Mouse (Mus musculus) embryonic facial prominence, embryonic 12.5 days (tissue): ENCODE data around the gene Pam. TPM values are rescaled to one million over a fixed set of nuclear protein-coding genes. Genes with fewer than 3 reads are reported as not detected.

ENCODE experiments used
- ATAC-seq: fragments of 200-750 bp; cut with Nextera tagmentation; 2 replicates; pipeline ENCODE4 v1.8.0; 2017; ENCODE audit not compliant: insufficient number of reproducible peaks, insufficient read depth, low FRiP score, low TSS enrichment
- H3K27ac ChIP-seq: fragments of 300-500 bp; sonication (generic); 2 replicates; pipeline ENCODE4 v1.5.1; 2016; ENCODE audit warnings: mild to moderate bottlenecking
- H3K27me3 ChIP-seq: fragments of 300-500 bp; sonication (generic); 2 replicates; pipeline ENCODE4 v1.6.1; 2016; ENCODE audit warnings: mild to moderate bottlenecking, moderate library complexity
- H3K36me3 ChIP-seq: fragments of 300-500 bp; sonication (generic); 2 replicates; pipeline ENCODE4 v1.6.1; 2016; ENCODE audit warnings: mild to moderate bottlenecking
- H3K4me1 ChIP-seq: fragments of 300-500 bp; sonication (generic); 2 replicates; pipeline ENCODE4 v1.6.1; 2016
- H3K4me2 ChIP-seq: fragments of 300-500 bp; sonication (generic); replicated peaks from 2 replicates; pipeline ENCODE4 v1.6.1; 2016; ENCODE audit warnings: mild to moderate bottlenecking, moderate library complexity
- H3K4me3 ChIP-seq: fragments of 300-500 bp; sonication (generic); 2 replicates; pipeline ENCODE4 v1.5.1; 2016; ENCODE audit warnings: mild to moderate bottlenecking
- H3K9ac ChIP-seq: fragments of 300-500 bp; sonication (generic); 2 replicates; pipeline ENCODE4 v1.6.1; 2016; ENCODE audit warnings: mild to moderate bottlenecking, moderate library complexity
- H3K9me3 ChIP-seq: fragments of 300-500 bp; sonication (generic); 2 replicates; pipeline ENCODE4 v1.6.1; 2016; ENCODE audit warnings: mild to moderate bottlenecking, moderate library complexity
- WGBS: fragments of 180-500 bp; shearing (Covaris S2); methylation state at CpG from one replicate; pipeline ENCODE4 v1.1.7; 2016; 5-methylcytosine and 5-hydroxymethylcytosine counted together
- polyA plus RNA-seq: library from polyadenylated mRNA; unstranded; fragments of >200 nt; fragmentation: Nextera tagmentation; extraction: Ambion mirVana; gene quantifications from 2 replicates; pipeline ENCODE4 v1.2.1, GENCODE M21; 2016

Gene Pam
- polyA plus RNA-seq, 1 experiment from 2014 or later: 35.6 TPM

- WGBS: 93% methylated on average over 7 of the region's 7 CpGs
- no peak overlapping the region for H3K9ac ChIP-seq
- no peaks in the 10 kb centered on the region for H3K36me3 ChIP-seq
- no peak overlapping the region for H3K4me3 ChIP-seq
- peaks cover 3% of the 10 kb centered on the region; the same call in 1 of the 2 replicates for H3K4me1 ChIP-seq
- no peak overlapping the region for H3K27ac ChIP-seq
- H3K27me3 ChIP-seq: no peaks in the 10 kb centered on the region
- H3K4me2 ChIP-seq: no peak overlapping the region
- ATAC-seq: no peak
- no peaks in the 10 kb centered on the region for H3K9me3 ChIP-seq
Measured at GRCm38 (mm10) chr1:98078735-98079134, 16.7 kb downstream of the Pam start.

- no peak for ATAC-seq
- 60% methylated on average over 4 of the region's 4 CpGs for WGBS
- no peaks in the 10 kb centered on the region for H3K27me3 ChIP-seq
- H3K9me3 ChIP-seq: no peaks in the 10 kb centered on the region
- no peak overlapping the region for H3K4me2 ChIP-seq
- H3K36me3 ChIP-seq: no peaks in the 10 kb centered on the region
- no peak overlapping the region for H3K27ac ChIP-seq
- no peak overlapping the region for H3K4me3 ChIP-seq
- peaks cover 3% of the 10 kb centered on the region; the same call in 1 of the 2 replicates for H3K4me1 ChIP-seq
- H3K9ac ChIP-seq: no peak overlapping the region
Measured at GRCm38 (mm10) chr1:98073826-98074225, 21.6 kb downstream of the Pam start.

GRCm38 (mm10) chr1:98073127-98073526 is 22.3 kb downstream of the Pam start:
- WGBS: 30% methylated on average over 2 of the region's 2 CpGs
- Histone ChIP-seq H3K27me3 (no peaks in the 10 kb centered on the region), H3K9me3 (no peaks in the 10 kb centered on the region), H3K27ac (no peak overlapping the region), H3K9ac (no peak overlapping the region), H3K36me3 (no peaks in the 10 kb centered on the region), H3K4me2 (no peak overlapping the region), H3K4me3 (no peak overlapping the region), H3K4me1 (peaks cover 3% of the 10 kb centered on the region; the same call in 1 of the 2 replicates)
- no peak for ATAC-seq

- Histone ChIP-seq H3K27me3 (no peaks in the 10 kb centered on the region), H3K4me1 (peaks cover 3% of the 10 kb centered on the region; the same call in 1 of the 2 replicates), H3K4me3 (no peak overlapping the region), H3K4me2 (no peak overlapping the region), H3K9me3 (no peaks in the 10 kb centered on the region), H3K27ac (no peak overlapping the region), H3K9ac (no peak overlapping the region), H3K36me3 (no peaks in the 10 kb centered on the region)
- ATAC-seq: no peak
- 62% methylated on average over 6 of the region's 6 CpGs for WGBS
Measured at GRCm38 (mm10) chr1:98072045-98072444, 23.4 kb downstream of the Pam start.

- Histone ChIP-seq H3K9ac (no peak overlapping the region), H3K4me3 (no peak overlapping the region), H3K4me1 (peaks cover 3% of the 10 kb centered on the region; the same call in 1 of the 2 replicates), H3K36me3 (no peaks in the 10 kb centered on the region), H3K27ac (no peak overlapping the region), H3K27me3 (no peaks in the 10 kb centered on the region), H3K9me3 (no peaks in the 10 kb centered on the region), H3K4me2 (no peak overlapping the region)
- 83% methylated on average over 9 of the region's 9 CpGs for WGBS
- no peak for ATAC-seq
Measured at GRCm38 (mm10) chr1:98071436-98071835, 24.0 kb downstream of the Pam start.

- 70% methylated on average over 5 of the region's 5 CpGs for WGBS
- no peaks in the 10 kb centered on the region for H3K27me3 ChIP-seq
Measured at GRCm38 (mm10) chr1:98070743-98071325, 24.6 kb downstream of the Pam start.

GRCm38 (mm10) chr1:98068177-98068576 is 27.3 kb downstream of the Pam start:
- Histone ChIP-seq H3K36me3 (no peaks in the 10 kb centered on the region), H3K9me3 (no peaks in the 10 kb centered on the region), H3K9ac (no peak overlapping the region), H3K4me3 (no peak overlapping the region), H3K4me2 (no peak overlapping the region), H3K4me1 (no peaks in the 10 kb centered on the region), H3K27ac (no peak overlapping the region), H3K27me3 (no peaks in the 10 kb centered on the region)
- 93% methylated on average over 4 of the region's 4 CpGs for WGBS
- ATAC-seq: no peak

More at GRCm38 (mm10) chr1:98070743-98071325, 24.6 kb downstream of the Pam start:
- no peaks in the 10 kb centered on the region for H3K36me3 ChIP-seq
- H3K9me3 ChIP-seq: no peaks in the 10 kb centered on the region
- H3K27ac ChIP-seq: no peak overlapping the region
- H3K9ac ChIP-seq: no peak overlapping the region
- peaks cover 3% of the 10 kb centered on the region; the same call in 1 of the 2 replicates for H3K4me1 ChIP-seq
- no peak overlapping the region for H3K4me2 ChIP-seq
- no peak overlapping the region for H3K4me3 ChIP-seq
- ATAC-seq: no peak

- ATAC-seq: no peak
- H3K27me3 ChIP-seq: no peaks in the 10 kb centered on the region
- WGBS: 42% methylated on average over 2 of the region's 2 CpGs
Measured at GRCm38 (mm10) chr1:98062074-98062473, 33.4 kb downstream of the Pam start.

GRCm38 (mm10) chr1:98059401-98059800 is 36.0 kb downstream of the Pam start:
- H3K9ac ChIP-seq: no peak overlapping the region

More at GRCm38 (mm10) chr1:98062074-98062473, 33.4 kb downstream of the Pam start:
- Histone ChIP-seq H3K9me3 (no peaks in the 10 kb centered on the region), H3K27ac (no peak overlapping the region), H3K36me3 (no peaks in the 10 kb centered on the region), H3K4me2 (no peak overlapping the region), H3K4me1 (no peaks in the 10 kb centered on the region), H3K4me3 (no peak overlapping the region), H3K9ac (no peak overlapping the region)

GRCm38 (mm10) chr1:98056996-98057945 is 38.2 kb downstream of the Pam start:
- Histone ChIP-seq H3K4me2 (no peak overlapping the region), H3K4me1 (no peaks in the 10 kb centered on the region)
- ATAC-seq: no peak

More at GRCm38 (mm10) chr1:98059401-98059800, 36.0 kb downstream of the Pam start:
- Histone ChIP-seq H3K27ac (no peak overlapping the region), H3K9me3 (no peaks in the 10 kb centered on the region), H3K4me3 (no peak overlapping the region), H3K4me2 (no peak overlapping the region), H3K4me1 (no peaks in the 10 kb centered on the region), H3K36me3 (no peaks in the 10 kb centered on the region), H3K27me3 (no peaks in the 10 kb centered on the region)
- 91% methylated on average over 1 of the region's 1 CpGs for WGBS
- no peak for ATAC-seq

GRCm38 (mm10) chr1:98056277-98056676 is 39.2 kb downstream of the Pam start:
- ATAC-seq: no peak
- Histone ChIP-seq H3K27me3 (no peaks in the 10 kb centered on the region), H3K4me2 (no peak overlapping the region), H3K27ac (no peak overlapping the region), H3K9me3 (no peaks in the 10 kb centered on the region), H3K9ac (no peak overlapping the region), H3K4me3 (no peak overlapping the region), H3K4me1 (no peaks in the 10 kb centered on the region), H3K36me3 (no peaks in the 10 kb centered on the region)
- 78% methylated on average over 6 of the region's 6 CpGs for WGBS

More at GRCm38 (mm10) chr1:98056996-98057945, 38.2 kb downstream of the Pam start:
- no peak overlapping the region for H3K4me3 ChIP-seq
- WGBS: 72% methylated on average over 11 of the region's 11 CpGs
- H3K36me3 ChIP-seq: no peaks in the 10 kb centered on the region
- no peak overlapping the region for H3K27ac ChIP-seq
- H3K9ac ChIP-seq: no peak overlapping the region
- no peaks in the 10 kb centered on the region for H3K9me3 ChIP-seq
- H3K27me3 ChIP-seq: no peaks in the 10 kb centered on the region

GRCm38 (mm10) chr1:98055591-98055990 is 39.9 kb downstream of the Pam start:
- Histone ChIP-seq H3K27ac (no peak overlapping the region), H3K4me3 (no peak overlapping the region), H3K4me2 (no peak overlapping the region), H3K36me3 (no peaks in the 10 kb centered on the region), H3K9me3 (no peaks in the 10 kb centered on the region), H3K27me3 (no peaks in the 10 kb centered on the region), H3K9ac (no peak overlapping the region), H3K4me1 (no peaks in the 10 kb centered on the region)
- no peak for ATAC-seq
- WGBS: 84% methylated on average over 8 of the region's 8 CpGs
